In the genomic region with DNA sequence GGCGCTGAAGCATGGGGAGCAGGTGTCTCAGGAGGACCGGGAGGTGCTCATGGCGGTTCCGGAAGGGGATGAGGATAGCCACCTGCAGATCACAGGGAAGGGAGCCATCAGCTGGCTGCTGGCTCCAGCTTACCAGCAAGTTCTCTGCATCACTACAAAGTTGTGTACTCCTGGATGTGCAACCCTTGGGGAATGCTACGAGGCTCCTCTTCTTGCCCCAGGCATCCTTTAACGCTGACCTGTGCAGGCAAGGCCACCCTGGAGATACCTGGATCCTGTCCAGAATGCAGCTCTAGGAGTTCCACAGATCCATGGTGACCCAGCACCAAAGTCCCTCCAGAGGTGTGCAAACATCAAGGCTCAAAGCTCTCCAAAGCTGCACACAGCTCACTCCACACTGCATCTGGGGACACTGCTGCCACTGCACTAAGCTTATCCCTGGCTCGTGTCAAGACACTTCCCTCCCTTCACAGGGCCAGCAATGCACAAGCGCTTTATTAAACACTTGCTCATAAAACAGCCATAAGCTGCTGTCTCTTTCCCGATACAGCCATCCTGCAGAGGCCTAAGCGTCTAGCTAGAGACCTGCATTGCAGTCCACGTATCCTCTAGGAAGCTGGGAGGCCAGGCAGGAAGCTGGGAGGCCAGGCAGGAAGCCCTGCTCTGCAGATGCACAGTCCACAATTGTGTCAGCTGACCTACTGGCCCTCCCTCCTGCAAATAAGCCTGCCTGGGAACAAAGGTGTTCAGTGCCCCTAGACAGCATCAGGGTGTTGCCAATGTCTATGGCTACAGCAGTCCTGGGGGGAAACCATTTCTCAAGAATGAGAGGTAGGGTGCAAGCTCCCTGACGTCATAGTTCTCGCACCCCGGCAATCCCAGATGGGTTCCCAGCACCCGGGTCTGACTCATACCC, we compare ENCODE assay signal across 7 mouse cellular contexts. TPM values are rescaled to one million over a fixed set of nuclear protein-coding genes. Genes with fewer than 3 reads are reported as not detected.
DNase-seq lines count a peak whose midpoint lies in the region; ATAC-seq and TF ChIP-seq lines count a peak whose summit lies in the region.

No protein-coding gene starts in this region.

- no peak overlapping the region for H3K27ac ChIP-seq in liver, embryonic 14.5 days
- H3K27ac ChIP-seq in liver, embryonic 12.5 days: no peak overlapping the region
- H3K27ac ChIP-seq in cerebellum, adult 2 months (ENCODE audit: insufficient read depth, low read length): peak overlapping the region; percentile 16
- H3K27ac ChIP-seq in heart, embryonic 10.5 days: peak overlapping the region; percentile 76
- H3K27ac ChIP-seq in kidney, embryonic 14.5 days (ENCODE audit: low read depth, low read length): peak overlapping the region; percentile 25; the same call in 1 of the 2 replicates

- no peaks in the 10 kb centered on the region for H3K27me3 ChIP-seq in liver, embryonic 14.5 days (ENCODE audit: control insufficient read depth, insufficient read depth, low read length)
- no peaks in the 10 kb centered on the region for H3K27me3 ChIP-seq in liver, embryonic 12.5 days (replicated peaks)
- no peaks in the 10 kb centered on the region for H3K27me3 ChIP-seq in cerebellum, adult 2 months (ENCODE audit: control insufficient read depth, insufficient read depth, low read length)
- no peaks in the 10 kb centered on the region for H3K27me3 ChIP-seq in heart, embryonic 10.5 days (ENCODE audit: insufficient read depth, poor library complexity, severe bottlenecking)
- no peaks in the 10 kb centered on the region for H3K27me3 ChIP-seq in kidney, embryonic 14.5 days (ENCODE audit: control insufficient read depth, insufficient read depth, low read length)

- H3K9ac ChIP-seq in liver, embryonic 14.5 days (replicated peaks): no peak overlapping the region
- no peak overlapping the region for H3K9ac ChIP-seq in liver, embryonic 12.5 days
- no peak overlapping the region for H3K9ac ChIP-seq in kidney, embryonic 14.5 days (ENCODE audit: low read depth, low read length)

- ATAC-seq in liver, embryonic 14.5 days (ENCODE audit: insufficient read depth): peak; percentile 31; the same call in 1 of the 2 replicates
- ATAC-seq in liver, embryonic 12.5 days: no peak; the same call in 1 of the 2 replicates
- ATAC-seq in kidney, embryonic 14.5 days (ENCODE audit: low FRiP score, low TSS enrichment): no peak
- ATAC-seq in activated CD4-positive, CD25-positive, alpha-beta regulatory T cell, adult 4 months: no peak

- no peak overlapping the region for H3K4me2 ChIP-seq in liver, embryonic 14.5 days (ENCODE audit: low read depth)
- no peak overlapping the region for H3K4me2 ChIP-seq in liver, embryonic 12.5 days
- H3K4me2 ChIP-seq in kidney, embryonic 14.5 days (replicated peaks; ENCODE audit: low read depth, low read length): peak overlapping the region; percentile 29; the same call in 1 of the 2 replicates

- no peak overlapping the region for H3K4me3 ChIP-seq in liver, embryonic 14.5 days (ENCODE audit: insufficient read depth in 1 of 2, low read depth in 2 of 2, low read length in 2 of 2)
- no peak overlapping the region for H3K4me3 ChIP-seq in liver, embryonic 12.5 days
- H3K4me3 ChIP-seq in cerebellum, adult 2 months (replicated peaks; ENCODE audit: insufficient read depth, low read depth, low read length): no peak overlapping the region
- no peak overlapping the region; the same call in 1 of the 2 replicates for H3K4me3 ChIP-seq in heart, embryonic 10.5 days
- H3K4me3 ChIP-seq in kidney, embryonic 14.5 days (ENCODE audit: low read length): no peak overlapping the region

- no peak for DNase-seq in liver, embryonic 14.5 days (ENCODE audit: low read depth in 3 of 3, low spot score in 3 of 3)
- DNase-seq in cerebellum, adult 2 months: peak; percentile 45 to 56
- no peak for DNase-seq in heart, embryonic 10.5 days (ENCODE audit: low spot score)
- DNase-seq in lung, postnatal 14 days: peak; percentile 37

- TF ChIP-seq CTCF in liver, embryonic 14.5 days (IDR thresholded peaks at IDR 0.05; ENCODE audit: low read depth): no peak
- no peak for TF ChIP-seq CTCF in cerebellum, adult 2 months (IDR thresholded peaks at IDR 0.05; ENCODE audit: borderline replicate concordance, insufficient read depth, low read depth, low read length)

- TF ChIP-seq EP300 in liver, embryonic 14.5 days (IDR thresholded peaks at IDR 0.05; ENCODE audit: low read depth): no peak

- H3K4me1 ChIP-seq in liver, embryonic 14.5 days (replicated peaks; ENCODE audit: control insufficient read depth in 2 of 2, insufficient read depth in 2 of 2, low read length in 1 of 2): no peaks in the 10 kb centered on the region
- 0 out of 2 replicates have a peak, but pooled peaks cover 16% of the 10 kb centered on the region for H3K4me1 ChIP-seq in liver, embryonic 12.5 days
- H3K4me1 ChIP-seq in cerebellum, adult 2 months (ENCODE audit: control insufficient read depth, insufficient read depth, low read length): peaks cover 33% of the 10 kb centered on the region
- peaks cover 23% of the 10 kb centered on the region for H3K4me1 ChIP-seq in heart, embryonic 10.5 days
- H3K4me1 ChIP-seq in kidney, embryonic 14.5 days (ENCODE audit: control insufficient read depth, insufficient read depth, low read length): peaks cover 15% of the 10 kb centered on the region; the same call in 1 of the 2 replicates

- no peaks in the 10 kb centered on the region for H3K9me3 ChIP-seq in liver, embryonic 14.5 days (ENCODE audit: control insufficient read depth, low read length)
- no peaks in the 10 kb centered on the region for H3K9me3 ChIP-seq in liver, embryonic 12.5 days (replicated peaks)
- no peaks in the 10 kb centered on the region for H3K9me3 ChIP-seq in heart, embryonic 10.5 days
- no peaks in the 10 kb centered on the region for H3K9me3 ChIP-seq in kidney, embryonic 14.5 days (ENCODE audit: control insufficient read depth, low read length)

- 64% methylated on average over 15 of the region's 15 CpGs for WGBS in liver, embryonic 14.5 days (ENCODE audit: insufficient replicate concordance)
- WGBS in liver, embryonic 12.5 days (ENCODE audit: insufficient replicate concordance): 82% methylated on average over 15 of the region's 15 CpGs
- 48% methylated on average over 15 of the region's 15 CpGs for WGBS in cerebellum, adult 2 months
- WGBS in heart, embryonic 10.5 days: 86% methylated on average over 15 of the region's 15 CpGs
- WGBS in kidney, embryonic 14.5 days: 77% methylated on average over 15 of the region's 15 CpGs

- H3K36me3 ChIP-seq in liver, embryonic 14.5 days (replicated peaks; ENCODE audit: control insufficient read depth, insufficient read depth, low read depth): no peaks in the 10 kb centered on the region; the same call in 1 of the 2 replicates
- H3K36me3 ChIP-seq in liver, embryonic 12.5 days: peaks cover 70% of the 10 kb centered on the region
- peaks cover 86% of the 10 kb centered on the region for H3K36me3 ChIP-seq in heart, embryonic 10.5 days
- H3K36me3 ChIP-seq in kidney, embryonic 14.5 days (ENCODE audit: control insufficient read depth, insufficient read depth, low read length): peaks cover 36% of the 10 kb centered on the region

- no peak for TF ChIP-seq POLR2A in cerebellum, adult 2 months (IDR thresholded peaks at IDR 0.05; ENCODE audit: borderline replicate concordance, insufficient read depth, low read length)

RNA-seq across cellular contexts. Expression of a gene that starts 42.1 kb away (rescaled TPM):
- 2.3 TPM in 2 replicates for polyA plus RNA-seq in liver, embryonic 14.5 days (2012; rRNA removed)
- polyA plus RNA-seq in liver, embryonic 14.5 days (2014; fragmentation: Nextera tagmentation; extraction: Ambion mirVana): 2.3 and 2.7 TPM in 2 replicates
- polyA plus RNA-seq in liver, embryonic 12.5 days (2016; fragmentation: Nextera tagmentation; extraction: Ambion mirVana): 8.1 and 9.9 TPM in 2 replicates
- polyA plus RNA-seq in cerebellum, adult 2 months (2012; rRNA removed): 53.5 and 59.4 TPM in 2 replicates
- polyA plus RNA-seq in heart, embryonic 10.5 days (2016; fragmentation: Nextera tagmentation; extraction: Ambion mirVana): 11.4 and 13.6 TPM in 2 replicates
- polyA plus RNA-seq in kidney, embryonic 14.5 days (2014; fragmentation: Nextera tagmentation; extraction: Ambion mirVana): 12.2 and 13.1 TPM in 2 replicates
- polyA plus RNA-seq in activated CD4-positive, CD25-positive, alpha-beta regulatory T cell, adult 4 months (2017; shearing (Covaris generic)): 10 to 100 TPM in 1 of 2 experiments, 1 to 10 TPM in 1; 7.9 to 11.6 TPM

Comparison
In these comparisons a context has a peak if more than half of its experiments do, and no peak if none do; other contexts are left out.
1. DNase-seq: peak in cerebellum, adult 2 months (2 of 2) and lung, postnatal 14 days (single experiment); none in liver, embryonic 14.5 days (0 of 3) and heart, embryonic 10.5 days (single experiment).
2. H3K27ac ChIP-seq: peak in cerebellum, adult 2 months (single experiment), heart, embryonic 10.5 days (single experiment) and kidney, embryonic 14.5 days (single experiment); none in liver, embryonic 14.5 days (single experiment) and liver, embryonic 12.5 days (single experiment).